Mouse (Mus musculus): ENCODE results near the gene Peli2. TPM values are rescaled to one million over a fixed set of nuclear protein-coding genes. Genes with fewer than 3 reads are reported as not detected.

The Peli2 gene
- polyA plus RNA-seq, 1 experiment from 2014 or later = 16.0 TPM

GRCm38 (mm10) chr14:48323771-48324459 is 203.3 kb downstream of the Peli2 start:
- Histone ChIP-seq H3K4me1 (ENCODE audit: insufficient read depth) (no peaks in the 10 kb centered on the region), H3K36me3 (ENCODE audit: insufficient read depth) (no peaks in the 10 kb centered on the region), H3K9ac (no peak overlapping the region), H3K27me3 (ENCODE audit: insufficient read depth, low read length) (no peaks in the 10 kb centered on the region), H3K4me2 (peak overlapping the region; percentile 38), H3K27ac (ENCODE audit: low read depth) (no peak overlapping the region), H3K4me3 (ENCODE audit: low read depth, low read length) (no peak overlapping the region; the same call in 1 of the 2 replicates), H3K9me3 (ENCODE audit: low read depth, low read length) (no peaks in the 10 kb centered on the region)
- no peak for DNase-seq
- no peak for TF ChIP-seq CTCF (IDR thresholded peaks at IDR 0.05; ENCODE audit: low read depth)
- no peak for ATAC-seq (ENCODE audit: insufficient read depth)
- whole genome bisulfite sequencing = 52% methylated on average over 18 of the region's 18 CpGs

- no peak overlapping the region for H3K4me3 ChIP-seq (ENCODE audit: low read depth, low read length)
- no peaks in the 10 kb centered on the region for H3K27me3 ChIP-seq (ENCODE audit: insufficient read depth, low read length)
- no peak overlapping the region for H3K27ac ChIP-seq (ENCODE audit: low read depth)
- H3K9ac ChIP-seq = no peak overlapping the region
- H3K4me1 ChIP-seq (ENCODE audit: insufficient read depth) = no peaks in the 10 kb centered on the region
- no peaks in the 10 kb centered on the region for H3K9me3 ChIP-seq (ENCODE audit: low read depth, low read length)
- WGBS = 62% methylated on average over 4 of the region's 4 CpGs
- ATAC-seq (ENCODE audit: insufficient read depth) (no peak), DNase-seq (no peak)
- no peaks in the 10 kb centered on the region for H3K36me3 ChIP-seq (ENCODE audit: insufficient read depth)
- H3K4me2 ChIP-seq = peak overlapping the region; percentile 38
- no peak for TF ChIP-seq CTCF (IDR thresholded peaks at IDR 0.05; ENCODE audit: low read depth)
Measured at GRCm38 (mm10) chr14:48324460-48324850, 203.8 kb downstream of the Peli2 start.

GRCm38 (mm10) chr14:48327746-48328145 is 207.1 kb downstream of the Peli2 start:
- Histone ChIP-seq H3K4me3 (ENCODE audit: low read depth, low read length) (no peak overlapping the region), H3K27ac (ENCODE audit: low read depth) (no peak overlapping the region), H3K9me3 (ENCODE audit: low read depth, low read length) (no peaks in the 10 kb centered on the region), H3K27me3 (ENCODE audit: insufficient read depth, low read length) (no peaks in the 10 kb centered on the region), H3K4me1 (ENCODE audit: insufficient read depth) (peaks cover 13% of the 10 kb centered on the region), H3K36me3 (ENCODE audit: insufficient read depth) (no peaks in the 10 kb centered on the region), H3K4me2 (no peak overlapping the region), H3K9ac (no peak overlapping the region)
- DNase-seq = no peak
- no peak for ATAC-seq (ENCODE audit: insufficient read depth)
- WGBS = 68% methylated on average over 3 of the region's 3 CpGs
- TF ChIP-seq CTCF (IDR thresholded peaks at IDR 0.05; ENCODE audit: low read depth) = peak; percentile 47

- H3K27me3 ChIP-seq (ENCODE audit: insufficient read depth, low read length) = no peaks in the 10 kb centered on the region
- ATAC-seq (ENCODE audit: insufficient read depth) (no peak), DNase-seq (no peak)
- H3K27ac ChIP-seq (ENCODE audit: low read depth) = no peak overlapping the region
- H3K9ac ChIP-seq = no peak overlapping the region
- H3K4me3 ChIP-seq (ENCODE audit: low read depth, low read length) = no peak overlapping the region
- 81% methylated on average over 12 of the region's 12 CpGs for WGBS
- H3K36me3 ChIP-seq (ENCODE audit: insufficient read depth) = no peaks in the 10 kb centered on the region
- H3K4me1 ChIP-seq (ENCODE audit: insufficient read depth) = peaks cover 15% of the 10 kb centered on the region
- no peaks in the 10 kb centered on the region for H3K9me3 ChIP-seq (ENCODE audit: low read depth, low read length)
- H3K4me2 ChIP-seq = no peak overlapping the region
- TF ChIP-seq CTCF (IDR thresholded peaks at IDR 0.05; ENCODE audit: low read depth) = no peak
Measured at GRCm38 (mm10) chr14:48329716-48330365, 209.2 kb downstream of the Peli2 start.
